8 mouse cellular contexts compared by ENCODE assay signal in genomic region chr1:69688118-69688517, GRCm38 (mm10). TPM values are rescaled to one million over a fixed set of nuclear protein-coding genes. Genes with fewer than 3 reads are reported as not detected.
A peak's percentile ranks its signal among the peaks of the same experiment; 100 is the strongest.
DNase-seq lines count a peak whose midpoint lies in the region; ATAC-seq lines count a peak whose summit lies in the region.

No protein-coding gene starts in this region.

- no peak for ATAC-seq in midbrain, embryonic 11.5 days (ENCODE audit: low FRiP score)

- intact Hi-C loops in heart, postnatal 36 days (cut with DNase I): loop anchor here (5.0 kb wide), 1 partner anchor 446 kb away; no protein-coding TSS in a partner anchor
- intact Hi-C loops in left cerebral cortex, postnatal 10 days (cut with DNase I): loop anchor here (5.0 kb wide), 2 partner anchors 356 to 446 kb away; no protein-coding TSS in a partner anchor
- intact Hi-C loops in left cerebral cortex, postnatal 25 days (cut with DNase I): loop anchor here (5.0 kb wide), 1 partner anchor 446 kb away; no protein-coding TSS in a partner anchor

- H3K4me2 ChIP-seq in midbrain, embryonic 11.5 days: peak overlapping the region; percentile 74

- H3K27ac ChIP-seq in heart, embryonic 10.5 days: peak overlapping the region; percentile 94; the same call in 1 of the 2 replicates
- no peak overlapping the region for H3K27ac ChIP-seq in brown adipose tissue, adult 24 weeks (replicated peaks; ENCODE audit: low read depth, low read length)
- no peak overlapping the region for H3K27ac ChIP-seq in midbrain, embryonic 11.5 days (ENCODE audit: low read depth, low read length)

- 12% methylated on average over 4 of the region's 4 CpGs for whole genome bisulfite sequencing in heart, embryonic 10.5 days
- 15% methylated on average over 4 of the region's 4 CpGs for WGBS in midbrain, embryonic 11.5 days

- H3K27me3 ChIP-seq in heart, embryonic 10.5 days (ENCODE audit: insufficient read depth, poor library complexity, severe bottlenecking): no peaks in the 10 kb centered on the region
- H3K27me3 ChIP-seq in midbrain, embryonic 11.5 days (ENCODE audit: control insufficient read depth, insufficient read depth, low read length): no peaks in the 10 kb centered on the region

- H3K4me1 ChIP-seq in heart, embryonic 10.5 days: peaks cover 4% of the 10 kb centered on the region; the same call in 1 of the 2 replicates
- no peaks in the 10 kb centered on the region for H3K4me1 ChIP-seq in brown adipose tissue, adult 24 weeks (ENCODE audit: control insufficient read depth, insufficient read depth, insufficient read length, low read length)
- H3K4me1 ChIP-seq in midbrain, embryonic 11.5 days (ENCODE audit: control insufficient read depth, insufficient read depth, low read length): peaks cover 7% of the 10 kb centered on the region

- no peaks in the 10 kb centered on the region for H3K9me3 ChIP-seq in heart, embryonic 10.5 days
- H3K9me3 ChIP-seq in midbrain, embryonic 11.5 days (ENCODE audit: control insufficient read depth, low read length): no peaks in the 10 kb centered on the region

- peak overlapping the region; percentile 83; the same call in 1 of the 2 replicates for H3K9ac ChIP-seq in midbrain, embryonic 11.5 days (ENCODE audit: low read length)

- no peak for DNase-seq in heart, embryonic 10.5 days (ENCODE audit: low spot score)
- no peak for DNase-seq in heart, postnatal 4 days
- peak; percentile 3 to 18 for DNase-seq in heart, postnatal 36 days
- peak; percentile 90 for DNase-seq in midbrain, embryonic 11.5 days (ENCODE audit: low spot score, missing footprints)
- DNase-seq in left cerebral cortex, postnatal 10 days (ENCODE audit: extremely low spot score in 1 of 2, low spot score in 2 of 2): no peak
- DNase-seq in left cerebral cortex, postnatal 25 days (ENCODE audit: low spot score in 2 of 2): no peak
- no peak for DNase-seq in right cerebral cortex, postnatal 25 days

- H3K36me3 ChIP-seq in heart, embryonic 10.5 days: no peaks in the 10 kb centered on the region
- no peaks in the 10 kb centered on the region for H3K36me3 ChIP-seq in midbrain, embryonic 11.5 days (ENCODE audit: control insufficient read depth, insufficient read depth, low read length)

- peak overlapping the region; percentile 86 for H3K4me3 ChIP-seq in heart, embryonic 10.5 days
- peak overlapping the region; percentile 75 for H3K4me3 ChIP-seq in brown adipose tissue, adult 24 weeks (ENCODE audit: insufficient read depth, low read depth, low read length)
- H3K4me3 ChIP-seq in midbrain, embryonic 11.5 days (ENCODE audit: low read depth, low read length): peak overlapping the region; percentile 68

RNA-seq across cellular contexts. Expression of gene Ikzf2, which starts 1.1 kb away (rescaled TPM):
- 2.6 and 4.2 TPM in 2 replicates for polyA plus RNA-seq in heart, embryonic 10.5 days (2016; fragmentation: Nextera tagmentation; extraction: Ambion mirVana)
- 1 to 10 TPM; 3.5 to 4.3 TPM for total RNA-seq in heart, postnatal 4 days (2021)
- 1.5 and 4.8 TPM in 2 replicates for polyA plus RNA-seq in brown adipose tissue, adult 24 weeks (2012; ENCODE audit: insufficient read depth, insufficient read length, missing spikeins)
- 1 to 10 TPM; 5.8 to 7.1 TPM for total RNA-seq in heart, postnatal 36 days (2021)
- 4.2 and 4.6 TPM in 2 replicates for polyA plus RNA-seq in midbrain, embryonic 11.5 days (2014; fragmentation: Nextera tagmentation; extraction: Ambion mirVana)
- total RNA-seq in left cerebral cortex, postnatal 10 days (2021): 1 to 10 TPM; 5.7 to 6.0 TPM
- 1 to 10 TPM; 3.7 to 7.9 TPM for total RNA-seq in left cerebral cortex, postnatal 25 days (2021)

Comparison
In these comparisons a context has a peak if more than half of its experiments do, and no peak if none do; other contexts are left out.
1. DNase-seq: peak in heart, postnatal 36 days (2 of 2) and midbrain, embryonic 11.5 days (single experiment); none in heart, embryonic 10.5 days (single experiment), heart, postnatal 4 days (single experiment), left cerebral cortex, postnatal 10 days (0 of 2), left cerebral cortex, postnatal 25 days (0 of 2) and right cerebral cortex, postnatal 25 days (single experiment).
2. Peak in every context shown above with its lines, with median percentiles within 50 percentile points of each other: H3K4me3 ChIP-seq.